Mouse (Mus musculus) bone marrow macrophage, adult 2 months (primary cell): ENCODE measurements at regions not wholly inside any gene's neighbourhood (a gene's known extent, or its start where the extent isn't known, plus 50 kb on each side); places are given as distances from the start of the nearest gene placed in this dataset.

Source experiments
- CTCF ChIP-seq: IDR thresholded peaks from 2 replicates; pipeline ENCODE4 v1.5.1; 2012; ENCODE audit warnings: low read depth, mild to moderate bottlenecking, low read length, moderate library complexity
- POLR2A ChIP-seq: IDR thresholded peaks from 2 replicates; pipeline ENCODE4 v1.6.1; 2012; ENCODE audit warnings: mild to moderate bottlenecking, low read depth, low read length, borderline replicate concordance

DNA sequence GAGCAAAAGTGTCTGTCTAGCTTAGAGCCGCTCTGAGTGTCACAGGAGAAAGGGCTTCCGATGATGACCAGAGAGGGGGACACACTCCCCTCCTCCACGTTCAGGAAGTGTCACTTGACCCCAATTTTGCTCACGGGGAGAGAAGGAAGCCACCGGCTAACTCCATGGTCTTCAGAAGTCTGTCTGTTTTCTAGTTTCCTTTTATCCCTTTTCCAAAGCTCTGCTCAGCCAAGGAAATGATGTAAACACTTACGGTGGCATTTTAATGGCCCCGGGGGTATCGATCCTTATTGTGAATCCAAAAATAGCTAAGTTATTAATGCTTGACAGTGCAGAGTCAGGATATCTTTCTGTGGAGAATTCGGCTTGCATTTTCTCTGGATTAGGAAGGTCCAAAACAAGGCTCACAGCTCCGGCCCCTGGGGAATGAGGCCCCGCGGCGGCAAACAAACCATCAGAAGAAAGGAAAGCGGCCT, 54.3 kb upstream of the Tnrc6c start:
- TF ChIP-seq CTCF (no peak), POLR2A (no peak)
